Mouse (Mus musculus): ENCODE measurements at regions not wholly inside any gene's neighbourhood (a gene's known extent, or its start where the extent isn't known, plus 50 kb on each side); places are given as distances from the start of the nearest gene placed in this dataset.

- DNase-seq = no peak
Measured at GRCm38 (mm10) chr5:118316310-118317017, 71.4 kb downstream of the 2410131K14Rik start.

GRCm38 (mm10) chr5:118318073-118318472 is 73.0 kb downstream of the 2410131K14Rik start:
- DNase-seq = no peak

DNA sequence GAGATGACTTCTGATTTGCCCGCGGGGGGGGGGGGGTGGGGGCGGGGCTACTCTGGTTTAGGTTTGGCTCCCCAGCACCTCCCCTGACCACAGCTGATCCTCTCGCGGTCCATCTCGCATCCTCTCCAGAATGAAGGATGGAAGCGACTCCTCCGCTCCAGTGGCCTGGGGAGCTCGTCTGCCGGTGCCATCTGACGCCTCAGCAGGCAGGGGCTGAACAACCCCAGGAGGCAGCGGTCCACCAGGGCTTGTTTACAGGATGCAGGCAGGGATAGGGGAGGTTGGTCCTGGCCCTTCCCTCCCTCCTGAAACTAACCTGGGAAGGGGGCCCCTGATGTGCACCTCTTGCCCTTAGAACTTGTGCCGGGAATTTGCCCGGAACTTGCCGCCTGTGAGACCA is 73.9 kb downstream of the 2410131K14Rik start:
- no peak for DNase-seq

DNA sequence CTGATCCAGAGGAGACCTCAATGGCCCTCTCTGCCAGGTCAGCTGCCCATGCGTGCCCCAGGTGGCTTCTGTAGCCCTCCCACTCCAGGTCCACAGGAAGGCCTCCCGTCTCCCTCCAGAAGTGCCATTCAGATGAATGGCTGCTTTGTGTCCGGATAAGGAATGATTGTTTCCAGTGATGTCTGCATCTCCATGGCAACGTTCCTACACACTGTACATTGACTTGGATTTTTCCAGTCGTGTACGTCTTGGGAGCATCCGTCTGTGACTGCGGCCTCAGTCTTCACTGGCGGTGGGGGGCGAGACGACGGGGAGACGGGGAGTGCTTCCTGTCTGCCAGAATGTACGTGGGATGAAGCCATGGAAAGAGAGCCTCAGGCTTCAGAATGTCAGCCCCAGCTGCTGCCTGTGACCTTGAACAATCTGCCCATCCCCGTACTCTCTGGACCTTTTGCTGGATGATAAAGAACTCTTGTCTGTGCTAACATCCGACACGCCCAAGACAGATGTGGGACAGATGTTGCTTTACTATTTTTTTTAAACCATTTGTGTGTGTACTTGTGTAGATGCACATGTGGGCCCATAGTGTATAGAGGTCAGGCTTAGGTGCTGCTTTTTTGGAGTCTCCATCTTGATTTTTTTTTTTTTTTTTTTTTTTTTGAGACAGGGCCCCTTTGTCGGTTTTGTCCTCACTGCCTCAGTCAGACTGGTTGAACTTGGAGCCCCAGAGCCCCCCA is 76.9 kb downstream of the 2410131K14Rik start:
- no peak for DNase-seq

DNA sequence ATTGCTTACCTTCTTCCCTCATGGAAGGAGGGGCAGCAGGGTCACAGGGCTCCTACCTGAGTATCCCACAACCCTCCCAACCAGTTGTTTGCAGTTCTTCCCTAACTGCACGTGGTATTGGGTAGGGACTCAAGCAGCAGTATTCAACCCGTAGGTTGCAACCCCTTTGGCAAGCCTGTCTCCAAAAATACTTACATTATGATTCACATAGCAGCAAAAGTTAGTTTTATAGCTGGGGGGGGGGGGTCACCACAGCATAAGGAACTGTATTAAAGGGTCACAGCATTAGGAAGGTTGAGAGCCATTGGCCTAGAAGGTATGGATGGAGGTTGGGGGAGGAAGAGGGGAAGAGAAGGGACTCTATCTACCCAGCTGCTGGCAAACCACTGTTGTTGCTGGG is 78.1 kb downstream of the 2410131K14Rik start:
- DNase-seq = no peak

DNA sequence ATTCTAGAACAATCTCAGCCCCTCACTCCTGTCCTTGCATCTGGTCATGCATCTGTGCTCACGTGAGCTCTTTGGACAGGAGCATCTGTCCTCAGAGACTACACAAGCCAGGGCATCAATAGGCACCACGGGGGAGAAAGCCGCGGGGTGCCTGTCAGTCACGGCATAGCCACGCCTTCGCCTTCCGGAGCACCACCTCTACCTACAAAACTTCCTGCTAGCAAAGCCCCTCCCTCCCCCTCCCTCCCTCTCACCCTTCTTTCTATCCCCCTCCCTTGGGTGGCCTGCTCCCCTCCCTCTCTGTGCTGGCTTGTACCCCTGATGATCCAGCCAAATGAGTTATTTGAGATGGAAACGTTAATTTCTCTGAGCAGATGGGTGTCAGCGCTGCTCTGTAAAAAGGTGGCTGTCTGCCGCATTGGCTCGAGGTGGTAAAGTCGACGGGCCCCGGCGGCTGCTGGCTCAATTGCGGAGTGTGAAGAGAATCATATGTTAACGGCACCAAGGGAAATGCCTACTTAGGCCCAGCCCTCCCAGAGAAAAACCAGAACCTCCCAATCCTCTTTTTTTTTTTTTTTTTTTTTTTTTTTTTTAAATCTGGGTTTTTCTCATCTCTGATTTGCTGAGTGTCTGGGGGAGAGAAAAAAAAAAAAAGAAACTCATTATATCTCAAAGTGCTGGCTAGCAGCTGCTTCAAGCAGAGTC is 82.0 kb downstream of the 2410131K14Rik start:
- peak; percentile 69 for DNase-seq

- no peak for DNase-seq
Measured at GRCm38 (mm10) chr5:118327961-118328712, 83.1 kb downstream of the 2410131K14Rik start.

- DNase-seq = no peak
Measured at GRCm38 (mm10) chr5:118329143-118329542, 84.1 kb downstream of the 2410131K14Rik start.

DNA sequence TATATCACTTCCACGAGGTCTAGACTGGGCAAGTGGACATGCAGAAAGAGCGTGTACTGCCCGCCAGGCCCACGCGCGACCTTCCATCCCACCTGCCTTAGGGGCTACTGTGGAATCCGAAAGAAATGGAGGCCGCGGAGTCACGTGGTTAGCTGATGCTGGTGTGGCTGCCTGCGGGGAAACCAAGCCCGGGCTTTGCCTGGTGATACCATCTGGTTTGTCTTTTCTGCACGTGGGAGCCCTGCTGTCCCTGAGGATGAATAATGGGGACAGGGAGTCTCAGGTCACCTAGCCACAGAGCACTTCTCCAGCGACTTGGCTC is 86.2 kb downstream of the 2410131K14Rik start:
- DNase-seq = no peak

GRCm38 (mm10) chr5:118331608-118332394 is 86.8 kb downstream of the 2410131K14Rik start:
- DNase-seq = peak; percentile 77

- no peak for DNase-seq
Measured at GRCm38 (mm10) chr5:118334054-118334453, 89.0 kb downstream of the 2410131K14Rik start.

GRCm38 (mm10) chr5:118338186-118338585 is 93.2 kb downstream of the 2410131K14Rik start:
- DNase-seq = no peak

GRCm38 (mm10) chr5:118339676-118340661 is 94.9 kb downstream of the 2410131K14Rik start:
- DNase-seq = no peak

GRCm38 (mm10) chr5:118343444-118344320 is 98.7 kb downstream of the 2410131K14Rik start:
- no peak for DNase-seq

DNA sequence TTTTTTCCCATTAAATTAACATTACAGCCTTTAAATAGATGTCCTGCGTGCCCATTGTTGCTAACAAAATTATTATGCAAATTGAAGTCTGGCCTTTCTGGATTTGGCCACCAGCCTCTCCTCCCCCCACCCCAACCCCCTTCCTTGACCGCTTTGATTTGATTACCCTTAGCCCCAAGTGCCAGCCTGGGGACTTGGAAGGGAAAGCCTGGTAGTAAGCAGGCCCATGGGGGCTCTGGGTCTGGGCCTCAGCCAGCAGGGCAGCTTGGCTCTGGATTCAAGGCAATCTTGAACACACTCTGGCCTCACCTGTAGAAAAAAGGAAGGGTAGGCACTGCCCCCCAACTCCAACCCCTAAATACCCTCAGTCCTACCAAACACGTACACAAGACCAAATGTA is 100.2 kb downstream of the 2410131K14Rik start:
- DNase-seq = no peak

DNA sequence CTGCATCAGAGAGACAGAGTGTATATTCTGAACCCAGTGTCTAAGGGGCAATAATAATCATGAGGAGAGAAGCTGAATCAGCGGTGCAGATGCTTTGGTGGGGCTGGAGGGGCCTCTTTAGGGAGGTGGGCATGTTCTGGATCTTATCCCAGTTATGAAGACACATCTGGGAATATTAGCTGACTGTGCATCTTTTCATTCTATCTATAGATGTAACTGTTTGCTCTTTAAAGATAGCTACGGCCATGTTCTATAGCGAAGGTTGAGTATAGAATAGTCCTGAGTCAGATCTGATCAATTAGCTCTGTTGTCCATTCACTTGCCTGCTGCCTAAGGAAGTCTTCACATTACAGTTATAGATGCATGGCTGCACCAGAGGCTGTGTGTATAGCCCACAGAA is 104.0 kb downstream of the 2410131K14Rik start:
- DNase-seq = no peak

DNA sequence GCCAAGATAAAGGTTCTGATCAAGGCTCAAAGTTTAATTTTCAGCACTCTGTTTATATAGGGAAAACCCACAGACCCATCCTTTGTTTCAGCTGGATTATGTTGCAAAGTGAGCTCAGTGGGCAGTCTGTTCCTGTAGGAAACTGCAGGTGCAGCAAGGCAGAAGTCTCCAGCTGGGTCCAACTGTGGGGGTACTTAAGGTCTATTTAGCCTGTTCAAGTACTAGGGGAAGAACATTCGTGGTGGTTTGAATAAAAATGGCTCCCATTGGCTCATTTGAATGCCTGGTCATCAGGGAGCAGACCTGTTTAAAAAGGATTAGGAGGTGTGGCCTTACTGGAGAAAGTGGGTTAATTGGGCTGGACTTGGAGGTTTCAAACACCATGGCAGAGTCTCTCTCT is 106.3 kb downstream of the 2410131K14Rik start:
- DNase-seq = no peak

- DNase-seq = no peak
Measured at GRCm38 (mm10) chr5:118352142-118352541, 107.1 kb downstream of the 2410131K14Rik start.

DNA sequence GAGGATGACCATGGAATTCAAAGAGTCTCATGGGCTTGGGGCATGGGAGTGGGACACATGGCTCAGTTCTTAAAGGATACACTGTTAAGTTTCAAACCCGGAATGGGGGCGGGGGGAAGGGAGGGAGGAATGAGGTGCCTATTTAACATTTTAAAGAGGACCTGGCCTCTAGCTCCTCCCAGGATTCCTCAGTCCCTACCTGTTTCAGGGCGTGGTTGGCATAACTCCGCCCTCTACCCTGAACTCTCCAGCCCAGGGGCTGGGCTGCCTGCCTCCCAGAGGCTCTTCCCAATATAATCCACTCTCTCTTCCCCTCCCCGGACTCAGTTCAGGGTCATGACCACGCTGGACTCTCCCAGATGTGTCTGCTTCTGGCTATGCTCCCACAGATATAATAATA is 108.0 kb downstream of the 2410131K14Rik start:
- DNase-seq = no peak

DNA sequence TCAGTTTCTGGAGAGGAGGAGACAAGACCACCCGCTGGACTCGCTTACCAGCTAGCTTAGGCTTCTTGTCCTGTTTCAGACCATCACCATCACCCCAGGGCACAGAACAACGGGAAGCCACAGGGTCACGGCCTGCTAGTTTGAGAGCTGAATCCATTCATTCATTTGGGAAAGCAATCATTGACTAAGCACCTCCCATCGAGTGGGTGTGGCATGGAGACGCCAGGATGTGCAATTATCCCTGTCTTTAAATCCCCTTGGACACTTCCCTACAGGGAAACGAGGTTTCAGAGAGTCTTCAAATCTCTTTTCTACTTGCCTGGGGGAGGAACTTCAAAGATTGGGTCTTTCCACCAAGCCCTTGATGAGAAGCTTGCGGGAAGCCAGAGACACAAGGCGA is 108.7 kb downstream of the 2410131K14Rik start:
- DNase-seq = no peak

Measured in thymus, postnatal 25 days (tissue).